8 mouse cellular contexts compared by ENCODE assay signal in the genomic region with DNA sequence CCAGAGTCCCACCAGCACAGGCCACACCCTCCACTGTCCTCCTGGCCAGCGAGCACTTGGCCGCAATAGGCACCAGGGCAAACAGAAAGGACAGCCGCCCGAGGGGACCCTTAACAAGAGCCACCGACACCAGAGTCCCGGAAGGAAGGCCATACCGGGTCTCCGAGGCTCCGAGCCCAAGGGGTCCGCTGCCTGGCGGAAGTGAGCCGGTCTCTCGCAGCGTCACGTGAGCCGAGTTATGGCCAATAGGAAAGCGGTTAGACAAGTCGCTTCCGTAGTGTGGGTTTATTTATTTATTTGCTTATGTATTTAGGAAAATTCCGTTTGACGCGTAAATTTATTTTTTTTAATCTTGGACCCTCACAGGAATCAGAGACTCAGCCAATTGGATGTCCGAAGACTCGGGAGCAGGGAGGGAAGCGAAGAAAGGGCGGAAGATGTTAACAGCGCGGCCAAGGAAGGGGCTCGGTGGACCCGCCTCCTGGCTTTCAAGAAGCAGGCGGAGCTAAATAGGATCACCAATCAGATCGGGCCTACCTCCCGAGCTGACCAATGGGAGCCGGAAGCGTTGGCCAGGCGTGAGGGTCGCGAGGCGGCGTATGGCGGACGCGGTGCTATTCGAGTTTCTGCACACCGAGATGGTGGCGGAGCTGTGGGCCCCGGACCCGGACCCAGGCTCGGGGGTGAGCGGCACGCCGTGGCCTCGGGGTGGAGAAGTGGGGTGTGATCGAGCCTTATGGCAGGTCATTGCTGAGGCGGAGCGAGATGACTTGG. TPM values are rescaled to one million over a fixed set of nuclear protein-coding genes. Genes with fewer than 3 reads are reported as not detected.
DNase-seq lines count a peak whose midpoint lies in the region; ATAC-seq and TF ChIP-seq lines count a peak whose summit lies in the region.

A gene (minus strand): TSS at position 218 of the 774 bp plus-strand sequence.
A gene (plus strand): TSS at position 246 of the 774 bp plus-strand sequence.

- peak within 1 kb of the TSS; percentile 91 for H3K27ac ChIP-seq in bone marrow macrophage, adult 2 months (ENCODE audit: insufficient read depth, low read depth, low read length)
- peak within 1 kb of the TSS; percentile 43 for H3K27ac ChIP-seq in embryonic fibroblast, embryonic 13.5 days (ENCODE audit: insufficient read depth, low read length)
- H3K27ac ChIP-seq in kidney, embryonic 14.5 days (ENCODE audit: low read depth, low read length) = peak within 1 kb of the TSS; percentile 37; the same call in 1 of the 2 replicates
- peak within 1 kb of the TSS; percentile 78; the same call in 1 of the 2 replicates for H3K27ac ChIP-seq in limb, embryonic 15.5 days

- no peak for TF ChIP-seq POLR2A in bone marrow macrophage, adult 2 months (IDR thresholded peaks at IDR 0.05; ENCODE audit: borderline replicate concordance, low read depth, low read length)
- TF ChIP-seq POLR2A in embryonic fibroblast, embryonic 13.5 days (IDR thresholded peaks at IDR 0.05; ENCODE audit: low read depth, low read length) = peak; percentile 75

- TF ChIP-seq CTCF in bone marrow macrophage, adult 2 months (IDR thresholded peaks at IDR 0.05; ENCODE audit: low read depth, low read length) = no peak
- no peak for TF ChIP-seq CTCF in embryonic fibroblast, embryonic 13.5 days (IDR thresholded peaks at IDR 0.05; ENCODE audit: borderline replicate concordance, insufficient read depth, low read length)

- H3K9me3 ChIP-seq in kidney, embryonic 14.5 days (ENCODE audit: control insufficient read depth, low read length) = no peaks in the 10 kb centered on the region
- H3K9me3 ChIP-seq in limb, embryonic 15.5 days = no peaks in the 10 kb centered on the region

- H3K9ac ChIP-seq in kidney, embryonic 14.5 days (ENCODE audit: low read depth, low read length) = peak within 1 kb of the TSS; percentile 85
- H3K9ac ChIP-seq in limb, embryonic 15.5 days = peak within 1 kb of the TSS; percentile 60

- WGBS in kidney, embryonic 14.5 days = under 1% methylated on average over 56 of the region's 56 CpGs
- under 1% methylated on average over 56 of the region's 56 CpGs for whole genome bisulfite sequencing in limb, embryonic 15.5 days

- DNase-seq in A20 (ENCODE audit: low read depth, low spot score) = peak; percentile 98
- DNase-seq in heart, adult 9 months (ENCODE audit: low spot score in 2 of 2) = peak; percentile 94
- peak; percentile 58 to 79 for DNase-seq in monocyte, adult 2 months (ENCODE audit: low read depth in 1 of 2, low spot score in 2 of 2)
- DNase-seq in spleen, postnatal 36 days (ENCODE audit: low spot score in 2 of 2) = peak; percentile 91 to 92

- H3K4me1 ChIP-seq in bone marrow macrophage, adult 2 months (ENCODE audit: control insufficient read depth, insufficient read depth, low read length) = peaks cover 3% of the 10 kb centered on the region; the same call in 1 of the 2 replicates
- no peaks in the 10 kb centered on the region for H3K4me1 ChIP-seq in embryonic fibroblast, embryonic 13.5 days (ENCODE audit: control insufficient read depth, insufficient read depth, low read length)
- H3K4me1 ChIP-seq in kidney, embryonic 14.5 days (ENCODE audit: control insufficient read depth, insufficient read depth, low read length) = peaks cover 8% of the 10 kb centered on the region; the same call in 1 of the 2 replicates
- peaks cover 26% of the 10 kb centered on the region for H3K4me1 ChIP-seq in limb, embryonic 15.5 days

- H3K27me3 ChIP-seq in kidney, embryonic 14.5 days (ENCODE audit: control insufficient read depth, insufficient read depth, low read length) = no peaks in the 10 kb centered on the region
- H3K27me3 ChIP-seq in limb, embryonic 15.5 days = no peaks in the 10 kb centered on the region

- H3K4me2 ChIP-seq in kidney, embryonic 14.5 days (replicated peaks; ENCODE audit: low read depth, low read length) = peak within 1 kb of the TSS; percentile 97
- peak within 1 kb of the TSS; percentile 89 for H3K4me2 ChIP-seq in limb, embryonic 15.5 days

- ATAC-seq in kidney, embryonic 14.5 days (ENCODE audit: low FRiP score, low TSS enrichment) = peak; percentile 95
- ATAC-seq in limb, embryonic 15.5 days (ENCODE audit: insufficient number of reproducible peaks, low FRiP score, low TSS enrichment, low read depth) = peak; percentile 91

- no peaks in the 10 kb centered on the region for H3K36me3 ChIP-seq in kidney, embryonic 14.5 days (ENCODE audit: control insufficient read depth, insufficient read depth, low read length)
- no peaks in the 10 kb centered on the region for H3K36me3 ChIP-seq in limb, embryonic 15.5 days

- H3K4me3 ChIP-seq in bone marrow macrophage, adult 2 months (ENCODE audit: insufficient read depth, low read length) = peak within 1 kb of the TSS; percentile 75
- peak within 1 kb of the TSS; percentile 68 for H3K4me3 ChIP-seq in embryonic fibroblast, embryonic 13.5 days (ENCODE audit: insufficient read depth, low read length)
- peak within 1 kb of the TSS; percentile 88 for H3K4me3 ChIP-seq in kidney, embryonic 14.5 days (ENCODE audit: low read length)
- peak within 1 kb of the TSS; percentile 58 for H3K4me3 ChIP-seq in limb, embryonic 15.5 days

RNA-seq across cellular contexts. Expression of the first gene that starts in this region (rescaled TPM):
- 9.7 and 11.0 TPM in 2 replicates for polyA plus RNA-seq in bone marrow macrophage, adult 2 months (2012; ENCODE audit: insufficient read depth, insufficient read length, missing spikeins)
- 5.9 and 6.1 TPM in 2 replicates for polyA plus RNA-seq in embryonic fibroblast, embryonic 13.5 days (2011; ENCODE audit: insufficient read length, low read depth, missing spikeins)
- 1.4 and 2.4 TPM in 2 replicates for polyA plus RNA-seq in kidney, embryonic 14.5 days (2014; fragmentation: Nextera tagmentation; extraction: Ambion mirVana)
- 1.8 and 2.0 TPM in 2 replicates for polyA plus RNA-seq in limb, embryonic 15.5 days (2015; fragmentation: Nextera tagmentation; extraction: Ambion mirVana)

RNA-seq across cellular contexts. Expression of the second gene that starts in this region (rescaled TPM):
- 51.4 and 57.0 TPM in 2 replicates for polyA plus RNA-seq in bone marrow macrophage, adult 2 months (2012; ENCODE audit: insufficient read depth, insufficient read length, missing spikeins)
- polyA plus RNA-seq in embryonic fibroblast, embryonic 13.5 days (2011; ENCODE audit: insufficient read length, low read depth, missing spikeins) = 15.2 and 23.4 TPM in 2 replicates
- polyA plus RNA-seq in kidney, embryonic 14.5 days (2014; fragmentation: Nextera tagmentation; extraction: Ambion mirVana) = 63.7 and 70.2 TPM in 2 replicates
- 94.7 and 97.9 TPM in 2 replicates for polyA plus RNA-seq in limb, embryonic 15.5 days (2015; fragmentation: Nextera tagmentation; extraction: Ambion mirVana)

Comparison
In these comparisons a context has a peak if more than half of its experiments do, and no peak if none do; other contexts are left out.
1. Peak in every context shown above with its lines: DNase-seq, ATAC-seq, H3K4me3 ChIP-seq and H3K27ac ChIP-seq.
2. H3K27ac ChIP-seq: peak in every context shown above with its lines; median percentile 91 in bone marrow macrophage, adult 2 months; 78 in limb, embryonic 15.5 days; 43 in embryonic fibroblast, embryonic 13.5 days; 37 in kidney, embryonic 14.5 days.